Mouse (Mus musculus): ENCODE measurements around the gene Sec24a.
A peak's percentile ranks its signal among the peaks of the same experiment; 100 is the strongest.
"Not testable (repeated sequence)": the region's sequence is repeated elsewhere in the genome, so short reads cannot be mapped to it uniquely, and the experiment has no call there.

Gene Sec24a

DNA sequence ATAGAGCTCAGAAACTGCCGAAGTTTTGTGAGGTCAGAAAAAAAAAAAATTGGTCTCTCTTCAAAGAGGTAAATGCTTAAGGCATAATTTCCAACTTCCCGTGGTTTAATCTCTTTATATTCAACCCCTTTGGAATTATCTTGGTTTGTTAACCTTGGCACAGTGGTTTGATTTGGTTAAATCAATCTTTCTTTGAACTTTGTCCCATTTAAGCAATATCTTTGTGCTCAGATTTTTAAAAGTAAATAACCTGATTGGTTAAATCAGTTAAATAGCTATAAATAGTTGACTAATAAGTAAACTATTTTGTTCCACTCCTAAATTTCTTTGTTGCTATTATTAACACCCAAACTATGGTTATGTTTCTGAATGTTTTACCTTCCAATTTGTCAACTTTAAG, 4.2 kb downstream of the Sec24a start:
- no peak for DNase-seq

DNA sequence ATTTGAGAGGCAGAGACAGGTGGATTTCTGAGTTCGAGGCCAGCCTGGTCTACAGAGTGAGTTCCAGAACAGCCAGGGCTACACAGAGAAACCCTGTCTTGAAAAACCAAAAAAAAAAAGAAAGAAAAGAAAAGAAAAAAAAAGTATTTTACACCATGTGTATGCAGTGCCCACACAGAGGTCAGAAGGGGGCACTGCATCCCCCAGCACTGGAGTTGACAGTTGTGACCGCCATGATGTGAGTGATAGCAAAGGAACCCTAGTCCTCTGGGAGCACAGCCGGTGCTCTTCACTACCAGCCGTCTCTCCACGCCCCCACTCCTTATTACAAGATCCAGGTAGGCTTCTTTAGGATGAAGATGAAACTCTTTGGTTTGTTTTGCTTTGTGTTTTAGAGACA, 5.2 kb downstream of the Sec24a start:
- DNase-seq: not testable (repeated sequence)

DNA sequence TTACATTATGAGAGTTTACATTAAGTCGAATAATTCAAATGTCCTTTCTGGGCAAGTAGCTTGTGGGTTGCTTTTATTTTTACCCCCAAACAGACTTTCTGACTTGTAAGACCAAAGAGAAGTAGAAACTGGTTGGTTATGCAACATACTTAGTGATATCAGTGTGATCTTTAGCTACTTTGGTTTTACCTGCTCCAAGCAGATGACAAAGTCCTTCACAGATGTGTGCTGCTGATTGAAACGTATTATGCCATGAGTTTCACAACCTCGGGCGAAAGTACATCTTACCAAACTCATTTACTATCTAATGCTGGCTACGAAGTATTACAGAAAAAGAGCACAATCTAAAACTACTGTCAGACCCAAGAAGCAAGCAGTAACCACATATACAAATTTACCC, 5.8 kb downstream of the Sec24a start:
- DNase-seq: no peak

DNA sequence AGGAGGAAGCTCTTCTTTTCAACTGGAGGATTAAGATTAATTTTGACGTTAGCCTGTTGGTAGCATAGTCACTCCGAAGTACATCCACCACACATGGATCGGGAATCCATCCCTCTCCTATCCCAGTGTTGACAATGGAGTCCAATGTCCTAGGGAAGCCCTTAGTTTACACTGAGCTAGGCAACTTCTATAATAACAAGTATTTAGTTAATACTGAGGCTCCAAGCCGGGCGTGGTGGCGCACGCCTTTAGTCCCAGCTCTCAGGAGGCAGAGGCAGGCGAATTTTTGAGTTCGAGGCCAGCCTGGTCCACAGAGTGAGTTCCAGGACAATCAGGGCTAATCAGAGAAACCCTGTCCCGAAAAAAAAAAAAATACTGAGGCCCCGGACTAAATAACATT, 6.4 kb downstream of the Sec24a start:
- DNase-seq: no peak

DNA sequence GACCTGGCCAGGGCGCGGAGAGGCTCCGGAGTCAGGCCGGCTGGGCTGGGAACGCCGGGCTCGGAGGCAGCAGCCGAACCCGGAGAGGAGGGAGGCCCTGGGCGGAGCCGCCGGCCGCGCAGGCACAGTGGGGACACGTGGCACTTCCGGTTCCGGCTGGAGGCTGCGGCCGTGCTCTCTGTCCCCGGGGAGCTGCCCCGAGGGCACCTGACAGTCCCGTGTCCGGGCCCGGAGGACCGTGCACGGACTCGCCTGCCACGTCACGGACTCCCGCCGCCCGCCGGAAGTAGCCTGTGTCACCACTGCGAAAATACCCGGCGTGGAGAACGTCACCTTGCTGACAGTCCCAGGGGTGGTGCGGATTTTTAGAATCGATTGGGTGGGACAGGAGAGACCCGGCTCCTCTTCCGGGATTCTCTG, 7.1 kb downstream of the Sec24a start:
- DNase-seq: peak; percentile 92 to 95

DNA sequence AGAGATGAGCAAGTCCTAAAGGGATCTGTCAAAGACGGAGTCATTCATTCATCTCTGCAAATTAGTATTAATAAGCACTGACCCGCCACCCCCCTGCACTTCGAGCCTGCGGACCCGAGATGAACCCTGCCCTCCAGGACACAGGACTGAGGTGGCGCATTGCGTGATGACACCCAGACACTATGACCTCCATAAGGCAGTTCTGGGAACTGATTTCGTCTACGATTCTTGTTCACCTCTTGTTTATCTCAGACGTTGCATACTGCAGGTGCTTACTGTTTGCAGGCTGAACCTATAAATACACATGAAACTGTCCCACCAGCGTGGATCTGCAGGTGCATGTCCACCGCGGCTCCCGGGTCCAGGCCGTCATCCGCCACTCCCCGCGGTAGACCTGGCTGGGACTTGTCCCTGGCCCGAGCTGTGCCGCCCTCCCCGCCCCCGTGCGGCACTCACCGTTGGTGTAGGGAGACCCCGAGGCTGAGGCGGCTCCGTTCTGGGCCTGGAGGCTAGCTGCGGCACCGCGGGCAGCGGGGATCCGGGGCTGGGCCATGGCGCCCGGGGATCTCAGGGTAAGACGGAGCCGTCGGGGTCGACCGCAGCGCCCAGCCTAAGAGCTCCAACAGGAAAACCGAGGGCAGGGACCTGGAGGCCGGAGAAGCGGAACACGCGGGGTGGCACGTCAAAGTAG, 7.7 kb downstream of the Sec24a start:
- DNase-seq: no peak

DNA sequence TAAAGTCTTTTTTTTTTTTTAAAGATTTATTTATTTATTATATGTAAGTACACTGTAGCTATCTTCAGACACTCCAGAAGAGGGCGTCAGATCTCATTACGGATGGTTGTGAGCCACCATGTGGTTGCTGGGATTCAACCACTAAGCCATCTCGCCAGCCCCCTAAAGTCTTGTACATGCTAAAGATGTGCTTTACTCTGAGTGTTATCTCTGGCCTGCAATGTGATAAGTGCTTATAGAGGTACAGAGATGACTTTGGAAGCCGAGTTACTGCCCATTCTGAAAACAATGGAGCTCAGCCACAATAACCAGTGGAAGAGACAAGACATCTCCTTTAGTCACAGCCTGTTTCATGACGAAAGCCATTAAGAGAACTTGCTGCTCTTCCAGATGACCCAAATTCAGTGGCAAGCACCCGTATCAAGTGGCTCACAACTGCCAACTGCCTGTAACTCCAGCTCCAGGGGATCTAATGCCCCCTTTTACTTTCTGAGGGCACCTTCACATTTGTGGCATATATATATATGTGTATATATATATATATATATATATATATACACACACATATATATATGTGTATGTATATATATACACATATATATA, 11.7 kb downstream of the Sec24a start:
- not testable (repeated sequence) for DNase-seq

DNA sequence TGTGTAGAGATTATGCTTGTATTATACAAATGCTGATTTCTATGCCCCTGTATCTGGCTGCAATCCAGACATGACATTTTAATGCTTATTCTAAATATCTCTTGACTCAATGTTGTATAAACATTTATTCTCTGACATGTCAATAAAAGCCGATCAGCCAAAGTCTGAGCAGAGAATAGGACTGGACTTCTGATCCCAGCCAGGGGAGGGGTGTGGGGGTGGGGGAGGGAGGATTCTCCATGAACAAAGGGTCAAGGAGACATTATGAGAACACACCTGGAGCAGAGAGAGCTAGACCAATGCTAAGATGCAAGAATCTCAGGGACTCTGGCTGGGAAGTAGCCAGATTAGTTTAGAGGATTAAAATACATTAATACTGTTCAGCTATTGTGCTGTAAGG, 17.3 kb downstream of the Sec24a start:
- no peak for DNase-seq

DNA sequence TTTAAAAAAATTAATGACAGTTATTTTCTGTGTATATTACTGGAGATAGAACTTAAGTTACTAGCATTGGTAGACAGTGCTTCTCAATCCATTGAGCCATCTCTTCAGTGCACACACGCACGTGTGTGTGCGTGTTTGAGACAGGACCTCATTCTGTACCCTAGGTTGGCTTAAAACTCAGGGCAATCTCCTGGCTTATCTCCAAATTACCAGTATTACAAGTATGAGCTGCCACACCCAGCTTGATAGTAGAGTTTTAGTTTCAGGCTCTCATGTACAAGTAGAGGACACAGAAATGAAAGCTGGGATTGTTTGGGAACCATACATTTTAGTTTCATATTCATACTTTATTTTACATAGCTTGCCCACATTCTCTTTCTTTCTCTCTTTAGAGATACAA, 22.7 kb downstream of the Sec24a start:
- DNase-seq: no peak

DNA sequence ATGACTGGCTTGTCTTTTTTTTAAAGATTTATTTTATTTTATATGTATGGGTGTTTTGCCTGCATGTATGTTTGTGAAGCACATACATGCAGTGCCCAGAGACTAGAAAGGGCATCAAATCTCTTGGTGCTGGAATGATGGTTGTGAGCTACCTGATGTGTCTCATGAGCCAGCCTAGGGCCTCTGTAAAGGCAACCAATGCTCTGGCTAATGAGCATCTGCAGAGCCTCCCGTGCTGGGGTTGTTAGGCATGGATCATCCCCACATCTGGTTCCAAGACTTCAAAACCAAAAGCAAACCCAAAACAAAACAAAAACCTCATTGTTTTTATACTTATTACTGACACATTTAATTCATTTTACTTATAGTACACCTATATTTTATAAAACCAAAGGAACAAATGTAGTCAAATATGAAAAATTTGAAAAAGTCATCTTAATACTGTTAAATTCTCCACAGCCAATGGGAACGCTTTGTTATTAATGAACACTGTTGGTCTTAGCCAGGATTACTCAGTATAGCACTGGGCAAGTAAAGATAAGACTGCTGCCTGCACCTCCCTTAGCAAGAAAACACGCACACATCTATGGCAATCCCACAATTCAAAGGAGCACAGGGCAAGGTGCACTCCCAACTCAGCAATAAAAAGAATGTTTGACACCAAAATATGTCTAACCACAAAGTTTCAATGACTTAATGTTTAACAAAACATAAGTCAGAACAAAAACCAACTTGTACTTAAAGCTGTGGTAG, 24.6 kb downstream of the Sec24a start:
- DNase-seq: no peak

DNA sequence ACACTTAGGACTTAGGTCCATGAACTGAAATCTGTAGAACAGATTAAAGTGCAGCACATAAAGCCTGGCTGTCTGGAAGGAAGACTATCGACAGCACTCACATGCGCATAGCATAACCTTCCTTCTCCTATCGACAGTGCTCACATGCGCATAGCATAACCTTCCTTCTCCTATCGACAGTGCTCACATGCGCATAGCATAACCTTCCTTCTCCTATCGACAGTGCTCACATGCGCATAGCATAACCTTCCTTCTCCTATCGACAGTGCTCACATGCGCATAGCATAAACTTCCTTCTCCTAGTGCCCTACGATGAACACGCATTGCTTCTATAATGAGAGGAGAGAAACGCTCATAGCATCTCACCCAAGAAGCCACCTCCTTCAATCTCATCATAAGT, 29.2 kb downstream of the Sec24a start:
- not testable (repeated sequence) for DNase-seq

DNA sequence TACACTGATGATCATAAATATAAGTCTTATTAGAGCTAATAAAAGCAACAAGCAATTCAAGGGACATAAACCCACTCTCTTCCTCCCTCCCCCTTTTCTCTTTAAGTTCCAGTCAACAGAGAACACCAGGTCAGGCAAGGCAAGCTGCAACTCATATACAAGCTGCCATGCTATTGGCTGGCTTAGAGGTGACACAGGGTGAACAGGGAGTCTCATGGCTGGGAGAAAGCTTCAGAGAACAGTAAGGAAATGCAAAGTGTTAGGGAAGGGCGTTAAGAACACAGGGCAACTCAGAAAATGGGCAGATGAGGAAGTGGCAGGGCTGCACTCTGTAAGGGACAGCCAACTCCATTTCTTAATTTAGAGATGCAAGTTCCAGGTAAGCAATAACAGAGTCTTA, 30.6 kb downstream of the Sec24a start:
- no peak for DNase-seq

DNA sequence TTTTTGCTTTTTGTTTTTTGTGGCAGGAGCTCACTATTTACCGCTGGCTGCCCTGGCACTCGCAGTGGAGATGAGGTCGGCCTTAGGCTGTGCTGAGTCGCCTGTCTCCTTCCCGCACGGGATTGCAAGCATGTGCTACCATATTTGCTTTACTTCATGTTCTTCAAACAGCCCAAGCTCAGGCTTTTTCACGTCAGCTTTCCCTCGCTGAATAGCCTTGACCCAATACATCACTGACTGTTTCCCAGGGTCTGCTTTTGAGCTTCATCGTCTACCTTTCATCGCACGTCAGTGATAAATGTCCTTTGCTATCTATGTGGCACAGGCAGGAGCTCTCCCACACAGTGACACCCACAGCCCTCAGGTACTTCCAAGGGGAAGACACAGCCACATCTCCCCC, 42.4 kb downstream of the Sec24a start:
- no peak for DNase-seq

DNA sequence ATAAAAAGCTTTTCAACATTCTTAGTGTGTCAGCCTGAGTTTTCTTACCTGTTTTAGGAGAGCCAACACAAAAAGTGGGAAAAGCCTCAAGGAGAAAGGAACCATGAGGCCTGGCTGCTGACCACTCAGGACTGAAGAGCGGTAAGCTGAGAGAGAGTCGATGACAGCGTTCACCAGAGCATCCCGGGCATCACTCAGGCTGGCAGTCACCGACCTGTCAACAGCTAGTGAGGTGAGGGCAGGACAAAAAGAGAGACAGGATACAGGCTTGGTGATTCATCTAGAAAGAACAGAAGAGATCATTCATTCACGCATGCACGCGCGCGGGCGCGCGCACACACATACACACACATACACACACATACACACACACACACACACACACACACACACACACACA, 56.4 kb downstream of the Sec24a start:
- no peak for DNase-seq

DNA sequence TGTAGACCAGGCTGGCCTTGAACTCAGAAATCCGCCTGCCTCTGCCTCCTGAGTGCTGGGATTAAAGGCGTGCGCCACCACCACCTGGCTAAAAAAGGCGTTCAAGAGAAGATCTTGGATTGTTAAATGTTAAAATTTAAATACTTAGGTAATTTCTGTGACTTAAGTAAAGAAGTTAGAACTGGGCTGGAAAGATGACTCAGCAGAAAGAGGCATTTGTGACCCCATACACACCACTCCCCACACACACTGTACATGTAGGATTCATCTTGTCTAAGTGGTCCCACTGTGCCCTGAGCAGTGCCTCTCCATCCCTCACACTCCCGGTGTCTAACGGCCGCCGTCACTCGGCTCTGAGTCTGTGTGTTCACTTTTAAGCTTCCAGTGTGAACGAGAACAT, 57.0 kb downstream of the Sec24a start:
- no peak for DNase-seq

DNA sequence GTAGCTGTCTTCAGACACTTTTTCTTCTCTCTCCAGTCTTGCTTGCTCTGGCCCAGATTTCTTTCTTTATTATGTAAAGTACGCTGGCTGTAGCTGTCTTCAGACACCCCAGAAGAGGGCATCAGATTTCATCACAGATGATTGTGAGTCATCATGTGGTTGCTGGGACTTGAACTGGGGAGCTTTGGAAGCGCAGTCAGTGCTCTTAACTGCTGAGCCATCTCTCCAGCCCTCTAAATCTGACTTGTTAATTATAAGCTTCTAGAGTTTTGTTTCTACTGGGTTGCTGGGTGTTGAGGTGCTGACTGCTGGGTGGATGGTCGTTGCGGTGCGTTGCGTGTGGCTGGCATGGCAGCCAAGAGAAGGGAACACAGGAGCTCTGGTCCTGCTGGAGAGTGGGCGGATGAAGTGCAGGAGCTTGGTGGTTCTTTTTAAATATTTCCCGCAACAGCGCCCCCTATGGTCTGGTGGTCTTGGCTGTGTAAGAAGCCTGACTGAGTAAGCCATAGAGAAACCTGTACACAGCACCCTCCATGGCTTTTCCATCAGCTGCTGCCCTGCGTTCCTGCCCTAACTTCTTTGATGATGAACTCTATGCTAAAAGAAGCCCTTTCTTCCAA, 59.9 kb downstream of the Sec24a start:
- DNase-seq: peak in 1 of 2 experiments; percentile 28

DNA sequence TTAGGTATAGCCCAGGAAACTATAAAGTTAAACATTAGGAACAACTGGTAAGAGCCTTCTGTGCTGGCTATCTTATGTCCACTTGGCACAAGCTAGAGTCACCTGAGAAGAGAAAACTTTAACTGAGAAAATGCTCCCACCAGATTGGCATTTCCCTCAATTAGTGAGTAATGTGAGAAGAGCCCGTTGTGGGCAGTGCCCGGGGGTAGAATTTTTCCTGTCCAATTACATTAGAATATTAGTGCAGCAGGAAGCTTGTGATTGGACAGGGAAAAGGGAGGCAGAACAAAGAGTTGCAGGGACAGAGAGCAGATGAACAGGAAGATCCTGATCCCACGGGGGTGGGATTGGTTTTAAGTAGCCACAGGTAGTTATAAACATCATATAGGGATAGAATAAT, 60.6 kb downstream of the Sec24a start:
- DNase-seq: no peak

DNA sequence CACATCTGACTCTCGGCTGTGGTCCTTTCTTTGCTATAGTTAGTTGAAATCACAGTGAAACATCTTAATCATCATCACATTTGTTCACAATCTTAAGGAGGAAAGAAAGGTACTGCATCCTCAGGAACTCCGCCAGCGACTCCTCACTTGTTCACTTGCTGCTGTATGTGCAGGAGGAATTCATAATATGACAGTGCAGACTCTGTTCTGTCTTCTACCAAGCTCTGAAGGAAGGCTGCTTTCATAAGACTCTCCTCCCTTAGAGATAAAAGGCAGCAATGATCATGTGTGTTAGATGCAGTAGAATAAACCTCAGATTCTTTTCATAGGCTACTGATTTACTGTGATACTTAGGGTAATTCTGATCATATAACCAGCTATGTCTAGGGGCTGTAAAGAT, 68.5 kb downstream of the Sec24a start:
- no peak for DNase-seq

DNA sequence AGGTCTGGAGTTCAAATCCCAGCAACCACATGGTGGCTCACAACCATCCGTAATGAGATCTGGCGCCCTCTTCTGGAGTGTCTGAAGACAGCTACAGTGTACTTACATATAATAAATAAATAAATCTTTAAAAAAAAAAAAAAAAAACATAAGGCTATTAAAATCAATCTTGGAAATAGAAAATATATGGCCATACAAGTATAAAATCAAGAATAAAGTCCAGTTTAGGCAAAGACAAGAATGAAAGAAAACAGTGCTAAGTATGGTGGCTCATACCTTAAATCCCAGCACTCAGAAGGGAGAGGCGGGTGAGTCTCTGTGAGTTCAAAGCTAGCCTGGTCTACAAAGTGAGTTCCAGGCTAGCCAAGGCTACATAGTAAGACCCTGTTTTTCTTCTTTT, 72.8 kb downstream of the Sec24a start:
- DNase-seq: not testable (repeated sequence)

DNA sequence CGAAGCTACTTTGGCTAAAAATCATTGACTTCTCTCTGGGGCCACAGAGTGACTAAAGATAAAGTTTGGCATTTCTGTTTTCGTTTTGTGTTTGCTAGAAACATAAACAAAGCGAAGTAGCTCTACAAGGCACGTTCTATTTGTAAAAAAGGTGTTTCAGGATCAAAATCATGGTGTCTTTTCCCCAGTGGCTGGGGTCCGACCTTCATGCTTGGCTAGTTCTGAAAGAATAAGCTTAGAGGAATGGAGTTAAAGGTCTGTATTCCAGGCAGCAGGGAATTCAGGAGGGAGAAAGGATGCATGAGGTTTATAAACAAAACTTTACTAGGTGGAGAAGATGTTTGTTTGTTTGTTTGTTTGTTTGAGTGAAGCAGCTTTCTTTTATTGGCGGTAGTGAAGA, 74.1 kb downstream of the Sec24a start:
- peak in 1 of 2 experiments; percentile 15 for DNase-seq

DNA sequence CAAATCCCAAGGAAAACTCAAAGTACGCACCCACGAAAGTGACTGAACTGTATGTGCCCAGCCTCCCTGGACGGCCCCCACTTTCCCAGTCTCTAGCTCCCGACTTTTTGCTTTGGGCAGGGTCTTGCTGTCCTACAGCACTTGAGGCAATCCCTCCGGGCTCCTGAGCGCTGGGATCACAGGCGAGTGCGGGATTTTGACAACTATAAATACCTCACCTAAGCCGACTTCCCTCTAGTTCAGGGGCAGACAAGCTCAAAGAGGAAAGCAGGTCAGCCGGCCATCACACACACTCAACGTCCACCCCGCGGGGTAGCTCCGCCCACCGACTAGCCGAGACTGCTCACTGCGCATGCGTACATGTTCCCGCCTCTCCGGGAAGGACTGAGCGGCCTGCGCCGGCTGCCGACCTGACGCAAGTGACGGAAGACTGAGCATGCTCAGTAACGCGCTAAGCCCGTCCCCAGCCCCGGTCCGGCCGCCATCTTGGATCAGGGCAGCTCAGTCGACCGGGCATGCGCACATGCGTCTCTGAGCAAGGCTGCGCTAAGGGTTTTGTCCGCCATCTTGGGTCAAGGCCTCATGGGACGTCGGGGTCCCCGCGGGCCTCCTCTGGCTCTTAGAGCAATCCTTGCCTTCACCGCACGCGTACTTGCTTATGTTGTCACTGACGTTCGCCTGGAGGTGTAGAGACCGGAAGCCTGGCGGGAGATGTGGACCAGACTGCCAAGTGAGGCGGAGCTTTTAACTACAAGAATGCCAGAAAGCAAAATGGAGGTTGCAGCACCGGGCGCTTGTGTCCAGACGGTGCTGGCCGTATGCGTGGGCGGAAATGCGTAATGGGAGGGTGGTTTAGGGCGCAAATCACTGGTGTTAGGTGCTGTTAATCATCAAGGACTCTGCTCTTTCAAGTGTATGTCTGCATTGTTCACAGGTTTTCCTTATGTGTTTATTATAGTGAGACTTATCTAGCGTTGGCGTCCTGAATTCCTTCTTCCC, 74.8 kb downstream of the Sec24a start, which contains the start of gene 0610009B22Rik:
TSS of gene 0610009B22Rik (minus strand) at position 545 of the 999 bp plus-strand sequence.
- peak; percentile 100 for DNase-seq

DNA sequence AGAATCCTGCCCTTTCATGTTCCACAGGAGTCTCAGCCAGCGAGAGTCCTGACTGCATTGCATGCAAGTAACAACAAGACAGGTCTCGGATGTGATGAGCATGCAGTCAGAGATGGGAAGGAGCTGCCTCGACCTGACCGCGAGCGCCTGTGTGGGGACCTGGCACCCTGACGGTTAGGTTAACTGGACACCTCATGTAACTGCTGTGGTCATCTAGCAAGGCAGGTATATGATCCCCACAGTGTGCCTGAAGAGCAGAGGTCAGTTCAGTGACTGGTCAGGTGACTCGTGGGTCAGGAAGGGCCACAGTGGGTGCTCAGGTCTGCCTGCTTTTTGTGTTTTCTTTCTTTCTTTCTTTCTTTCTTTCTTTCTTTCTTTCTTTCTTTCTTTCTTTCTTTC, 81.5 kb downstream of the Sec24a start:
- no peak for DNase-seq
